Mouse (Mus musculus) retina, postnatal 7 days (tissue): ENCODE measurements around the gene Mllt3.

Experiments
- DNase-seq: peaks from one replicate; pipeline ENCODE4 v3.0.0-alpha.2; 2012; ENCODE audit warnings: low read depth, low spot score

Mllt3 gene

GRCm38 (mm10) chr4:87775721-87776120 lies 257.4 kb downstream of the Mllt3 start:
- DNase-seq, result no peak

DNA sequence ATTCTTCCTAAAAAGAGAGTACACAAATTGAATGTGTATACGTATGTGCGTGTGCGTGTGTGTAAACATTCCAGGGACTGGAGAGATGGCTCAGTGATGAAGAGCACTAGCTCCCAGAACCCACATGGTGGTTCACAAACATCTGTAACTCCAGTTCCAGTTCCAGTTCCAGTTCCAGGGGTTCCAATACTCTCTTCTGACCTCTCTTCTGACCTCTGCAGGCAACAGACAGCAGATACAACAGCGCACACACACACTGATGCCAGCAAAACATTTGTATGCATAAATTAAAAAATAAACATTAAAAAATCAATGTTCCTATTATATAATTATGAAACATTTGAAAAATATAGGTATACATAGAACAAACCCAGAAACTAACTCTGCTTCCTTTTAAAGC lies 258.6 kb downstream of the Mllt3 start:
- no peak for DNase-seq

DNA sequence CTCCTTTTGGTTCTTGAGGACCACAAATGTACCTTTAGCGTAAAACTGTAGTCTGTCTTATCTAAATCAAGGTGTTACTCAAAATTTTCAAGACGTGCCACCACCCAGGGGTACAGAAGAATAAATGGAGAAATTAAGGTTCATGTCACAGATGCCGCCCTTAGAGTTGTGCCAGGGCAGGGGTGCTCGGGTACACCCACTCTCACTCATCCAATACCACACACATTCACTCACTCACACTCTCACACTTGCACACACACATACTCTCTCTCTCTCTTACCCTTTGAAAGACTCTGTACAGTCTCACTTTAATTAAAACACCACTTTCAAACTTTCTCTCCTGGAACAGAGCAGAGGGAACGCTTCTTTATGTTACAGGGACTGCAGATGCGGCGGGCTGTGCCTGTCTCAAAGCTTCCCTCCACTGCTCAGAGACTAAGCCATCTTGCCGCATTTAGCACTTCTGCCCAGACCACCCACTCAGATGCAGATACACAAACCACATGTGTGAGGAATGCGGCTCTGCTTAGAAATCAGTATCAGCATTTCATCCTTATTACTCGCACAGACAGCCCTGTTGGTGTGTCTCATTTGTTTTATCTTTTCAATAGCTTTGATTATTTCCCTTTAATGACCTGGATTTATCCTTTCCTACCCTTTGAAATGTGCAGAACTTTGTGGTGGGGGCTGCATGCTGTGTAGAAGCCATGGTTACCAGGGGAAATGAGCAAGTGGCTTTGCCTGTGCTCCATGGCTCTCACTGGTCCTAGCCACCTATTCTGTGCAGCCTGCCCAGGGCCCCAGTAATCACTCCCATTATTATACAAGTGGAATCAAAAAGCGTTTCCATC lies 265.2 kb downstream of the Mllt3 start:
- no peak for DNase-seq

DNA sequence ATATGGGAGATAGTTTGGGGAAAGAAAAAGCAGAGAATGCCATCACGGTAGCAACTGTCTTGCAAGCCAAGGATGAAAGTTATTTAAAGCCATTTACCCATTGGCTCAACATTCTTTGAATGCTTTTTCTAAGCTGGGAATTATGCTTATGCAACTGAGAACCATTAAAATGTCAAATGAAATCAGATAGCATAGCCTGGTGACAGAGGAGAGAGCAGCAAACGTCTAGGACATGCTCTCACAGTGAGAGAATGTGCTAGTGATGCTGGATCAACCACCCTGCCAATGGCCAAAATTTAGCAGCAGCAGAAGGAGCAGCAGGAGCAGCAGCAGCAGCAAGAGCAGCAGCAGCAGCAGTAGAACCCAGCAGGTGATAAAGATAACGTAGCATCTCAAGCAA lies 267.4 kb downstream of the Mllt3 start:
- no peak for DNase-seq

DNA sequence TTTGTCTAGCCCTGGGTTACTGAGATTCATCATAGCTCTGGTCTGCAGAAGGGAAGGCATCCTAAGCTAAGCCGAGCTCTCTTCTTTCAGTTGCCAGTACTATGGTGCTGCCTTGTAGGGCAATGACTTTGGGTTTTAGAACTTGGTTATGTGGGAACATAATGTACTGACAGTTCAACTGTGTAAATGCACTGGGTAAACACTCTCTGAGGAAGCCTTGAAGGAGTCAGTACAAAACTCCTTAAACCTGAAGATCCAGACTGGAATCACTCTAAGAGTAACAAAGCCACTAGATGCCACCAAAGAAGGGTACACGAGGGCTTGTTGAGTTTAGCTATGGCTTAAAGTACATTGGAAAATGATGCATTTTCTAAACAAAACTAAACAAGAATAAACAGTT lies 272.1 kb downstream of the Mllt3 start:
- DNase-seq, result no peak

DNA sequence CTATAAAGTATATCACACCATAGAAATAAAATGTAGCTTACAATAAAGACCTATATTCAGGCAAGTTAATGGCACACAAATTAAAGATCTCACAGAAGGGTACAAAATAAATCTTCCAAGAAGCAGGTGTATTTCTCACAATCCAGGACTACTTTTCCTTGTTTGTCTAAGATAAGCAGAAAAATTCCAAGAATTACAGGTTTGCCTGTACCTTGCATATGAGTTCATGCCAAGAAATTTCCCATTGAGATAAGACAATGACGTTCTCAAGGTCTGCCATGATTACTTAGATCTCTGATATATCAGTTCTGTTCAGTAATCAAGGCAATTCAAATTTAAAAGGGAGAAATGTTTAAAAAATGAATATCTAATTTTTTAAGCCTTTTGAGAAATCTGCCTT lies 272.9 kb downstream of the Mllt3 start:
- no peak for DNase-seq

DNA sequence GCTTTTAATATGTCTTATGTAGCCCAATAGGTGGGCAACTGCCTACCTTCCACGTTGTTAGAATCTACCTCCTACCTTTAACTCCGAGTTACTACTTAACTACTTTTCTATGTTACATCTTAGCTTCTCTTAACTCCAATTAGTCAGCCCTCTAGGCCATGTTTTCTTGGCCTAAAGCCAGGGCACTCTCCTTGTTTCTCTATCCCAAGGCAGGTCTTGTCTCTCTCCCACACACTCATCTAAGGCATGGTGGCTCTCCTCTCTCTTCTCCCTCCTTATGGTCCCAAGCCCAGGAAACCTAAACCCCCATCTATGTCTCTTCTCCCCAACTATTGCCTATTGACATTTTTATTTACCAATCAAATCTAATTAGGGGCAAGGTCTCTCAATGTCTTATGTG lies 273.5 kb downstream of the Mllt3 start:
- no peak for DNase-seq

DNA sequence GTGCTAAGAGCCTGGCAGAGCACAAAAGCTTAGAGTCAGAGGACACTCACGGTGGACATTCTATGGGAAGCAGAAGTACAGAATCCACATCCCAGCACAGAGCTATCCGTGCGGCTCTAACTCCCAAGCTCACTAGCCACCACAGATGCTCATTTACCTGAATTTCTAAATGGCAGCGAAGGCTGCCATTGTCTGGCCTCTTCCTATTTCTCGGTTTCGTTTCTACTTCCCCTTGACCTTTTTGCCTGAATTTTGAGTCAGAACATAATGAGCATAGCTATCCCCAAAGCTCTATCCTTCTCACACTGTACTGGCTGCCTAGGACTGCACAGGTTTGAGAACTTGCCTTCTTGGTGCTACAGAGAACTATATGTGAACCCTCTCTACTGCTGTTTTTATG lies 274.1 kb downstream of the Mllt3 start:
- no peak for DNase-seq

GRCm38 (mm10) chr4:87751515-87751864 lies 281.7 kb downstream of the Mllt3 start:
- no peak for DNase-seq

- DNase-seq, result no peak
These were observed 282.2 kb downstream of the Mllt3 start for GRCm38 (mm10) chr4:87750856-87751514.

DNA sequence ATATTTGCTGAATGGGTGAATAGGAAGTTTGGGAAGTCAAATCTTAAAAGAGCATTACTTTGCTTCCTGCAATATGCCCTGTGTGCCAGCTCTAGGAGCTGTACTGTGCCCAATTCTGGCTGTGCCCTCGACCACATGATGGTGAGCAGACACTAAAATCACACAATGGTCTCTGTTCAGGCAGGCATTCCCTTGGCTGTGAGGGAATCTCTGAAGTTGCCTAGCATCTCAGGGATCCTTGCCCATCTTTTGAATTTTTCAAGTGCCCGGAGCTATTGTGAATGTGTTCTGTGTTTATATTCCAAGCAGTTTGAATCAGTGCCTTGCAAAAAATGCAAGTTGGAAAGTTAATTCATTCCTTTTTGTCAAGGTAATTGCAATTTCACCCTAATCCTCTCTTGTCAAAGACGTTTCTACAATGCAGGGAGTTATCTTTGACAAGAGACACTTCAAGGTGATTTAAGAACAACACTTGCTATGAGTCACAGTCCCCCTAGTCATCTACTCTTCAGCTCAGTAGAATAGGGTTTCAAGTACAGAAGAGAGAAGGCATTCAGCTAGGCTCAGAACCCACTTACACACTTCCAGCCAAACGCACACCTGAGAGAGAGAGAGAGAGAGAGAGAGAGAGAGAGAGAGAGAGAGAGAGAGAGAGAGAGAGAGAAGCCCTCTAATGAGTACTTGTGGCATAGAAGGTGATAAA lies 283.5 kb downstream of the Mllt3 start:
- no peak for DNase-seq

DNA sequence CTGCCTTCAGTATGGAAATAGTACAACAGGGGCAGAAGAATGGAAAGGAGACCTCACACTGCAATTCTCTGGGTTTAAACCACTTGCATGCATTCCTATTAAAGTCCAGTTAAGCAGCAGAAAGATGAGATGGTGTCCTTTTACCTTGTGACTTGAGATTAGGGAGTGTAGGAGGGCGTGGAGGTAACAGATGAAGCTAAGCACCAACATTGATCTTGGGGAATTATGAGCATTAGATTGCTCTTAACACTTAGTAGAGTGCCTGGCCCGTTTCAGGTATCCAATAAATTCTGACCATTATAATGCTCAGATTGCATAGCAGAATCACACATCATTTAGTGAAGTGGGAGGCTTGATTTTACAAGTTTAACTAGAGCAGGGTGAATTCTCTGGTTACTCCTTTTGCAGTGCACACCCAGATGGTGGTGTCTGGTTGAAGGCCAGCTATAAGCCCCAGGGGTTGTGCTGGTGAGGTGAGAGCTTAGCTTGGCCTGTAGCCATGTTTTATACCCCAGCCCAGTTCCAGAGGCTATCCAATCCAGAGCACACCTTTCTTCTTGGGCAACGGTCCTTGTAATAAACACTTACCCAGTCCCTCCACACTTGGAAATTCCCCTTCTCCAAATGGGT lies 288.0 kb downstream of the Mllt3 start:
- no peak for DNase-seq

DNA sequence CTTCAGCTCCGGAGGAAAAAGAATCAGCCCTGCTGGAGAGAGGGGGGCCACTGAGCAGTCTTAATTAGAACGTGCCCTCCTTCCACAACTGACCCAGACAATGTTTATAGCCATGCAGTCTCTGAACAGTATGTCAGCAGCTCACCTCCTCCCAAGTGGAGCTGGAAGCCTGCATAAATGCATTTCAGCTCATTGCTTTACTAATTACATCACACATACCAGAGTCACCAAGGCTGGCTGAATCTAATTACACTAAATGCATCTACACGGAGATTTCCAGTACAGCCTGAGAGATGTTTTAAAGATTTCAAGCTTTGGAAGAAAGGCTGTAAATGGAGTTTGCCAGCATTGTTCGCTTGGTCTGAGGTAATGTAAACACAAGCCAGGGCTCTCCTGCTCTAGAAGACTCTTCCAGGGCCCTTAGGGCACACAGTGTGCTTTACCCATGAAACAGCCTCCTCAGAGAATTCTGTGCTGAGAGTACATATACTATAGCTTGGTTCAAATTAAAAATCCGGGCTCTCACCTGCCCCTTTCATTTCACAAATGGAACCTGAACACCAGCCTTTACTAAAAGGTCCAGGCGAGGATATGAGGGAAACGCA lies 293.5 kb downstream of the Mllt3 start:
- no peak for DNase-seq

- DNase-seq, result no peak
These were observed 294.1 kb downstream of the Mllt3 start for GRCm38 (mm10) chr4:87739104-87739503.

DNA sequence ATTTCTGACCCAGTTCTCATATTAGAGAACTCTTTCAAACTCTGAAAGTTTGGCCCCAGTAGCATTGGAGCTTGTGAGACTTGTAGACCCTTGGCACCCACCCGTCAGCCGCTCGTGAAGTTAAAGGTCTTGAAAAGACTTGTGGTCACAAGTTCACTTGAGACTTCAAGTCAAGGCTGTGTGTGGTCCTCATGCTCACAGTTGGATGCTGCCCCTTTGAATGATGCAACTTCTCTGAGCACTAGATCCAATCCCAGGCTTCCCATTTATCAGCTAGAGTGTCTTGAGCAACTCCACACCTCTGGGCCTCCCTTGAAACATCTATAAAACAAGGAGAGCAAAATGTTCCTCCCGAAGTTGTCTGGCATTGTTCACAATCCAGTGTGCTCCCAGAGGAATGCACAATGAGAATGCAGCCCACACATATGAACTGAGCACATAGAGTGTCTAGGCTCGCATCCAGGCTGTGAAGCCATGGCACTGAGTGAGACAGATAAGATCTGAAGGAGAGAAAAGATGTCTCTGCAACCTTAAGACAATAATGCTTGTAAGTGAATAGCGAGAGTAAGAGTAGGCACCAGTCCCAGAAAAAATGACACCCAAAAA lies 295.9 kb downstream of the Mllt3 start:
- no peak for DNase-seq

DNA sequence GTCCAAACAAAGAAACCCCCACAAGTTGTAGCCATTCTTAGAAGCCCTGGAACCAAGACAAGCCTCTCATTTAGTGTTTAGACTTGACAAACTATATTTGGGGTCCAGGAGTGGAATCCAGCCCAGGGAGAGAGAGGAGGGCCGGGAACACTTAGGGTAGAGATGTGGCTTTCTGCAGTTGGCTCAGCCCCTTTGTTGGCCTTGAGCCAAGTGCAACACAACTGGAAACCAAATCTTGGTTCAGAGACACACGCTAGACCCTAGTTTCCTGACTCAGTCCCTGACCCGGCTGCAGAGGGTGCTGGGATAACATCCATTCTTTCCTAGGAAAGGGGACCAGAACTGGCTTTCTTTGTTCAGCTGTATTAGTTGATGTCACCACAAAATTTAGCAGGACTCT lies 296.4 kb downstream of the Mllt3 start:
- DNase-seq, result no peak

DNA sequence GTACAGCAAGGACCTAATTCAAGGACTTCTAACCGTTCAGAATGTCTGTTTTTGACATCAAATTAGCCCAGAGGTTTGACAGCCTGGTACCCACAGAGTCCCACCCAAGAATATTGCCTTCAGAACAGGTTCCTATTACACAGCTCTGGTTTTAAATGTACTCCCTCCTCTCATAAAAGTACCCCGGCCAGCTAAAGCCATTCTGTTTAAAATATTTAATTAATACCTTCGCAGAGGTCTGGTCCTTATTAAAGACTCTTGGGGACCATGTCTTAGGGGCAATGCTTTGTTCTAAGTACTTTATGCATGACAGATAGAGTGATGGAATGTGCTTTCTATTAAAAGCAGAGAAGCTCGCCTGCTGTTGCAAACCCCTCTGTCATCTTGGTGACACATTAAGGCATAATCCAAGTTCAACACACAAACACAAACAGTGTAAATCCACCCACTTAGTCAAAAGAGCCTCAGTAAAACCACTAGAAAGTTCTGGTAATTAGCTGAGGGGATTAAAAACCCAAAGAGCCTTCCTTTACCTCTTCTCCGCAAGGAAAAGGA lies 302.0 kb downstream of the Mllt3 start:
- no peak for DNase-seq

- DNase-seq, result no peak
These were observed 304.6 kb downstream of the Mllt3 start for GRCm38 (mm10) chr4:87728581-87728980.

DNA sequence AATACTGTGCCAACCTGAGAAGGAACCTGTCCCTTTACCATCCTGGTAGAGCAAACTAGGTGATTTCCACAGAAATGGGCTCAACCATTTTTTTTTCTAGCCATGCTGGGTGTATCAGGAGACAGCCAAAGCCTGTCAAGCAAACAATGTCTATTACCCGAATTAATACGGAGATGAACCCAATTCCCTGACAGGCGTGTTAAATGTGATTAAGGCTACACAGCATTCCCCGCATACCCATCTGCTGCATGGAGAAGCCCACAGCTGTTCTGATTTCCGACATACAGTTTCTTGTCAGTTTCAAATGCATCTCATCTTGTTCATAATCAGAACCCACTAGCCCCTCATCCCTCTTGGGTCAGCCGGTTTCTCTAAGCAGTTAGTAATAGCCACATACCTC lies 309.7 kb downstream of the Mllt3 start:
- no peak for DNase-seq
